Mouse (Mus musculus): ENCODE measurements around the gene Klrg1. TPM values are rescaled to one million over a fixed set of nuclear protein-coding genes. Genes with fewer than 3 reads are reported as not detected.

Gene Klrg1
- polyA plus RNA-seq, 1 experiment from 2014 or later, result not detected

DNA sequence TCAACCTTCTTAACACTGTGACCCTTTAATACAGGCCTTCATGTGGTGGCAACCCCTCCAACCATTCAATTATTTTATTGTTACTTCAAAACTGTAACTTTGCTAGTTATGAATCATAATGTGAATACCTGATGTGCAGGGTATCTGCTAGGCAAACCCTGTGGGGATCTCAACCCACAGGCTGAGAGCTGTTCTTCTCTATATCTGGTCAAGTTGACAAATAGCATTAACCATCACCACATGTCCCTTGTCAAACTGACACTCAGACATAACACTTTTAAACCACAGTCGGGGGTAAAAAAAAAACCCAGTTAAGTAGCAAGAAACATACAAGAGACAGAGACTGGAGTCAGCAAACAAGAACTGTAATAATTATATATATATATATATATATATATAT, 2.1 kb upstream of the Klrg1 start:
- Histone ChIP-seq H3K36me3 (ENCODE audit: control insufficient read depth, insufficient read depth, low read length) (no peaks in the 10 kb centered on the region), H3K9ac (ENCODE audit: low read depth, low read length) (no peak overlapping the region), H3K4me3 (ENCODE audit: low read length) (no peak overlapping the region), H3K4me2 (ENCODE audit: low read depth, low read length) (no peak overlapping the region), H3K4me1 (ENCODE audit: control insufficient read depth, insufficient read depth, low read length) (no peaks in the 10 kb centered on the region), H3K27ac (ENCODE audit: low read length) (no peak overlapping the region), H3K9me3 (ENCODE audit: control insufficient read depth, low read length) (no peaks in the 10 kb centered on the region), H3K27me3 (replicated peaks; ENCODE audit: control insufficient read depth, insufficient read depth, low read length) (no peaks in the 10 kb centered on the region)
- WGBS, result 76% methylated on average over 1 of the region's 1 CpGs
- no peak for ATAC-seq

DNA sequence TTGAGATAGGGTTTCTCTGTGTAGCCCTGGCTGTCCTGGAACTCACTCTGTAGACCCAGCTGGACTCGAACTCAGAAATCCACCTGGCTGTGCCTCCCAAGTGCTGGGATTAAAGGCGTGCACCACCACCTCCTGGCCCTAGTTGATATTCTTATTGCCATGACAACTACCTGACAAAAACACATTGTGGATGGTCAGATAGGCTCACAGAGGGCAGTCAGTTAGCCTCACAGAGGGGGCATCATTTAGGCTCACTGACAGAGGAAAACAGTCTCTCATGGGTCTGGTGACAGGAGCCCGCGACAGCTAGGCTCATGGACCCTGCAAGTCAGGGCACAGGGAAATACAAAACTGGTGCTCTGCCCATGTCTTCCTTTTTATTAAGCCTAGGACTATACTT, 1.6 kb upstream of the Klrg1 start:
- Histone ChIP-seq H3K4me1 (ENCODE audit: control insufficient read depth, insufficient read depth, low read length) (no peaks in the 10 kb centered on the region), H3K9me3 (ENCODE audit: control insufficient read depth, low read length) (no peaks in the 10 kb centered on the region), H3K4me2 (ENCODE audit: low read depth, low read length) (no peak overlapping the region), H3K27me3 (replicated peaks; ENCODE audit: control insufficient read depth, insufficient read depth, low read length) (no peaks in the 10 kb centered on the region), H3K27ac (ENCODE audit: low read length) (no peak overlapping the region), H3K9ac (ENCODE audit: low read depth, low read length) (no peak overlapping the region), H3K4me3 (ENCODE audit: low read length) (no peak overlapping the region), H3K36me3 (ENCODE audit: control insufficient read depth, insufficient read depth, low read length) (no peaks in the 10 kb centered on the region)
- 82% methylated on average over 4 of the region's 4 CpGs for WGBS
- ATAC-seq, result no peak

DNA sequence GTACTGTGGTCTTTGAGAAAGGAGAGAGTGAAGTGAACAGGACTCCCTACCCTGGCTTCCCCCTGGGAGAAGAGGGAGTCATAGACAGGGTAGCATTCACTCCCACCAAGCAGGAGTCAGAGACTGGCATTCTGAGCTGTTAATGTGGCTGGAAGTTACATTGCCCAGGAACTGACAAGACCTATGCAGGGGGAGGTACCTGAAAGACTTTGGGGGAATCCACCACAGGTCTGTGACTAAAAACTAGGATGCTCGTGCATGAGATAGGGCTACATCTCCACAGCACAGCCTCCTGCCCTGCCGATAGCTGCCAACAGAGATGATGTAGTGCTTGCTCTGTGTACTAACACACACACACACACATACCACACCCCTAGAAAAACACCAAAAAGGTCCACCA, 747 bp upstream of the Klrg1 start:
- no peak overlapping the region for H3K4me2 ChIP-seq (ENCODE audit: low read depth, low read length)
- ATAC-seq, result no peak
- no peaks in the 10 kb centered on the region for H3K9me3 ChIP-seq (ENCODE audit: control insufficient read depth, low read length)
- no peak overlapping the region for H3K9ac ChIP-seq (ENCODE audit: low read depth, low read length)
- no peaks in the 10 kb centered on the region for H3K4me1 ChIP-seq (ENCODE audit: control insufficient read depth, insufficient read depth, low read length)
- H3K4me3 ChIP-seq (ENCODE audit: low read length), result no peak overlapping the region
- WGBS, result 76% methylated on average over 2 of the region's 2 CpGs
- H3K27me3 ChIP-seq (replicated peaks; ENCODE audit: control insufficient read depth, insufficient read depth, low read length), result no peaks in the 10 kb centered on the region
- no peaks in the 10 kb centered on the region for H3K36me3 ChIP-seq (ENCODE audit: control insufficient read depth, insufficient read depth, low read length)
- H3K27ac ChIP-seq (ENCODE audit: low read length), result no peak overlapping the region

DNA sequence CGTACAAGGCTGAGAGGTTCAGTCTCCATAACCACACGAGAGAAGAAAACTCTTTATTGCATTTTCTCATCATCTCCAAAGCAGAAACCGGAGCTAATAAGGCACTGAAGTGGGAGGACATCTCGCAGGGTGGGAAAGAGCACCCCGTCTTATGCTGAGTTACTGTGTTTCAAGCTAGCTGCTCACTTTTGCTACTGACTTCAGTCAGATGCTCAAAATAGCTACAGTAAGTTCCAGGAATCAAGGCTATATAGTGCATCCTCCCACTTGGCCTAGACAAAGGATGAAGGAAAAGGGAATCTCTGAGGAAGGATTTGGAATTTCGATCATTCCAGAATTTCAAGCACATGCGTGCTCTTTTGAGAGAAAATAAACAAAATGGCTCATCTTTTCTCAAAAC, 6.1 kb downstream of the Klrg1 start:
- Histone ChIP-seq H3K4me1 (ENCODE audit: control insufficient read depth, insufficient read depth, low read length) (no peaks in the 10 kb centered on the region; the same call in 1 of the 2 replicates), H3K9ac (ENCODE audit: low read depth, low read length) (no peak overlapping the region), H3K27me3 (replicated peaks; ENCODE audit: control insufficient read depth, insufficient read depth, low read length) (no peaks in the 10 kb centered on the region), H3K36me3 (ENCODE audit: control insufficient read depth, insufficient read depth, low read length) (no peaks in the 10 kb centered on the region), H3K4me3 (ENCODE audit: low read length) (no peak overlapping the region), H3K4me2 (ENCODE audit: low read depth, low read length) (no peak overlapping the region), H3K27ac (ENCODE audit: low read length) (no peak overlapping the region), H3K9me3 (ENCODE audit: control insufficient read depth, low read length) (no peaks in the 10 kb centered on the region)
- WGBS, result 84% methylated on average over 7 of the region's 7 CpGs
- no peak for ATAC-seq

DNA sequence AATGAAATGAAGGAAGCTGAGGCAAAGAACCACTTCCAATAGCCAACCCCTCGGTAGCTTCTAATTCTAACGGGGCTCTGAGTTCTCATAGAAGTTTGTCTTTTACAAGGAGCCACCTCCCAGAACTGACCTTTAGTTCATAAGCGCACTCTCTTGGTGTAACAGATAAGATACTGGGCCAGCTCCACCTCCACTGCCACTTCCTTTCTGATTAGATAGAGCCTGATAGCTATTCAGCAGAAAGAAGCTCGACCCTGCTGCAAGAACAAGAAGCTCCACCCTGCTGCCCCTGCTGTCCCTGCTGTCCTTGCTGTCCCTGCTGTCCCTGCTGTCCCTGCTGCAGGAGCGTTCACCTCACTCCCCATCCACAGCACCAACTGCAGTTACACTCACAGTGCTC, 8.1 kb downstream of the Klrg1 start:
- Histone ChIP-seq H3K27me3 (replicated peaks; ENCODE audit: control insufficient read depth, insufficient read depth, low read length) (no peaks in the 10 kb centered on the region), H3K27ac (ENCODE audit: low read length) (no peak overlapping the region), H3K4me2 (ENCODE audit: low read depth, low read length) (no peak overlapping the region), H3K36me3 (ENCODE audit: control insufficient read depth, insufficient read depth, low read length) (no peaks in the 10 kb centered on the region), H3K9me3 (ENCODE audit: control insufficient read depth, low read length) (no peaks in the 10 kb centered on the region), H3K4me1 (ENCODE audit: control insufficient read depth, insufficient read depth, low read length) (no peaks in the 10 kb centered on the region; the same call in 1 of the 2 replicates), H3K9ac (ENCODE audit: low read depth, low read length) (no peak overlapping the region), H3K4me3 (ENCODE audit: low read length) (no peak overlapping the region)
- peak; percentile 40; the same call in 1 of the 2 replicates for ATAC-seq
- WGBS, result 38% methylated on average over 5 of the region's 5 CpGs

DNA sequence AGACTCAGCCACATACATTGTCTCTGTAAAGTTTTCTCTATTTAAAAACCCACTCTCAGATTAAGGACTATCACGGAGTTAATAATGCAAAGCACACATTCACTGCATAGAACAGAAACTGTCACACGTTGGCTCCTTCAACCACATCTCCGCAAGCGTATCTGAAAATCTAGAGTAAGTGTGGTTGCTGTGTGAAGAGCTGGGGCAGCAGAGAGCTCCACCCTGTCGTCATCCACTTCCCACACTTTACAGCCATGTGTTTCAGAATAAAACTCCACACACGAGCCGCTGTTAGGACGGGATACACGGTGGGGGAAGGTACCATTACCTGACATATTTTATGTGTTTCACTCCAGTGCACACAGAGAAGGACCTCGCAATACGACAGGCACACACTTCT, 12.5 kb downstream of the Klrg1 start:
- Histone ChIP-seq H3K36me3 (ENCODE audit: control insufficient read depth, insufficient read depth, low read length) (no peaks in the 10 kb centered on the region), H3K4me1 (ENCODE audit: control insufficient read depth, insufficient read depth, low read length) (no peaks in the 10 kb centered on the region; the same call in 1 of the 2 replicates), H3K27ac (ENCODE audit: low read length) (no peak overlapping the region), H3K9ac (ENCODE audit: low read depth, low read length) (no peak overlapping the region), H3K4me2 (ENCODE audit: low read depth, low read length) (no peak overlapping the region), H3K9me3 (ENCODE audit: control insufficient read depth, low read length) (no peaks in the 10 kb centered on the region), H3K4me3 (ENCODE audit: low read length) (no peak overlapping the region), H3K27me3 (replicated peaks; ENCODE audit: control insufficient read depth, insufficient read depth, low read length) (no peaks in the 10 kb centered on the region)
- 74% methylated on average over 11 of the region's 11 CpGs for WGBS
- ATAC-seq, result no peak

DNA sequence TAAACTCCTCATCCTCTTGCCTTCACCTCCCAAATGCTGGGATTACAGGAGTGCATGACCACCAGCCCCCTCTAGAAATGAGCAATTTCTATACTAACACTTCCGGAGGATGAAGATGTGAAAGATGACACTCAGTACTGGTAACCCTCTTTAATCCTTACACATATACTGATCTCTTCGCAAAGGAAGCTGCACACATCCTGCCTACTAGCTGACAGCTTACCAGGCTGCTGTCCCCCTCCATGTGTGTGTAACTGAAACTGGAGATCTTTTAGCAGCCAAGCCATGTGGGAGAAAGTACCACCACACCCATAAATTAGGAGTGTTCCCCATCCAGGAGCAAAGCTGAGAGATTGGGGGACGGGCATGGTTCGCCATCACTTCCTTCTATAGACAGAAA, 13.5 kb downstream of the Klrg1 start:
- 82% methylated on average over 4 of the region's 4 CpGs for WGBS
- ATAC-seq, result no peak
- no peak overlapping the region for H3K4me2 ChIP-seq (ENCODE audit: low read depth, low read length)
- no peak overlapping the region for H3K27ac ChIP-seq (ENCODE audit: low read length)
- no peaks in the 10 kb centered on the region for H3K36me3 ChIP-seq (ENCODE audit: control insufficient read depth, insufficient read depth, low read length)
- no peaks in the 10 kb centered on the region for H3K27me3 ChIP-seq (replicated peaks; ENCODE audit: control insufficient read depth, insufficient read depth, low read length)
- H3K4me1 ChIP-seq (ENCODE audit: control insufficient read depth, insufficient read depth, low read length), result no peaks in the 10 kb centered on the region
- H3K4me3 ChIP-seq (ENCODE audit: low read length), result no peak overlapping the region
- no peaks in the 10 kb centered on the region for H3K9me3 ChIP-seq (ENCODE audit: control insufficient read depth, low read length)
- no peak overlapping the region for H3K9ac ChIP-seq (ENCODE audit: low read depth, low read length)

DNA sequence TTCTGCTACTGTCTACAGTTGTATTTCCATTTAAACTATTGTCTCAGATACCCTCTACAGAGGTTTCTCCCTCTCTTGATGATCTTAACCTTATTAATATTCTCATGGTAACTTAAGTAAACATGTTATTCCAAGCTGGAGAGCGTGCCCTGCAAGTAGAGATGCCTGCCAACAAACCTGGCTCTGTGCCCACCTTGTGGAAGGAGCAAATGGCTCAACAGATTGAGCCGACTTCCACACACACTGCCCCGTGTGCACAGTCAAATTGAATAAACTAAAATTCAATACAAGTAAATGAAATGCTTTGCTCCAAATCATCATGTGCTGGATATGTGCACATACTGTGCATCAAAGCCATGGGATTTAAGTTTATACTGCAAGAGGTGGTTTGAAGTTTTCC, 14.1 kb downstream of the Klrg1 start:
- no peak overlapping the region for H3K4me2 ChIP-seq (ENCODE audit: low read depth, low read length)
- 43% methylated on average over 3 of the region's 3 CpGs for WGBS
- ATAC-seq, result no peak
- H3K27me3 ChIP-seq (replicated peaks; ENCODE audit: control insufficient read depth, insufficient read depth, low read length), result no peaks in the 10 kb centered on the region
- no peaks in the 10 kb centered on the region for H3K9me3 ChIP-seq (ENCODE audit: control insufficient read depth, low read length)
- no peak overlapping the region for H3K27ac ChIP-seq (ENCODE audit: low read length)
- no peak overlapping the region for H3K4me3 ChIP-seq (ENCODE audit: low read length)
- H3K36me3 ChIP-seq (ENCODE audit: control insufficient read depth, insufficient read depth, low read length), result no peaks in the 10 kb centered on the region
- H3K4me1 ChIP-seq (ENCODE audit: control insufficient read depth, insufficient read depth, low read length), result no peaks in the 10 kb centered on the region
- H3K9ac ChIP-seq (ENCODE audit: low read depth, low read length), result no peak overlapping the region

DNA sequence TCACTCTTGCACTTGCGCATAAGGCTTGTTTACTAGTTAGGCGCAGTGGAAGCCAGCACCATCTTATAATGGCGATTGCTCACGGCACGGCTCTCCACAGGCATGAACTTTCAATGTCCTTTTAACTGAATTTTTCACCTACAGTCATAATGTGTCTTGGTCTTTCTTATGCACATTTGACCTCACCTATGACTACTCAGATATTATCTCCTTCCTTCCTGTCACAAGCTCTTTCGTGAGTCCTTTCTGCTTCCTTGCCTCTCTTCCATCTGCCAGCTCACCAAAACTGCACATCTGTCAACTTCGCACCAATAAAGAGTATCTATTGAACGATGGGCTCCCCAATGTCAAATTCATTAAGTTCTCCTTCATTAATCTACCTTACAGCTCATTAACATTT, 20.1 kb downstream of the Klrg1 start:
- H3K36me3 ChIP-seq (ENCODE audit: control insufficient read depth, insufficient read depth, low read length), result no peaks in the 10 kb centered on the region
- H3K9ac ChIP-seq (ENCODE audit: low read depth, low read length), result no peak overlapping the region
- no peak overlapping the region for H3K4me2 ChIP-seq (ENCODE audit: low read depth, low read length)
- no peaks in the 10 kb centered on the region for H3K9me3 ChIP-seq (ENCODE audit: control insufficient read depth, low read length)
- no peak overlapping the region for H3K27ac ChIP-seq (ENCODE audit: low read length)
- 91% methylated on average over 8 of the region's 8 CpGs for WGBS
- H3K4me3 ChIP-seq (ENCODE audit: low read length), result no peak overlapping the region
- H3K4me1 ChIP-seq (ENCODE audit: control insufficient read depth, insufficient read depth, low read length), result no peaks in the 10 kb centered on the region
- H3K27me3 ChIP-seq (replicated peaks; ENCODE audit: control insufficient read depth, insufficient read depth, low read length), result no peaks in the 10 kb centered on the region
- no peak for ATAC-seq

DNA sequence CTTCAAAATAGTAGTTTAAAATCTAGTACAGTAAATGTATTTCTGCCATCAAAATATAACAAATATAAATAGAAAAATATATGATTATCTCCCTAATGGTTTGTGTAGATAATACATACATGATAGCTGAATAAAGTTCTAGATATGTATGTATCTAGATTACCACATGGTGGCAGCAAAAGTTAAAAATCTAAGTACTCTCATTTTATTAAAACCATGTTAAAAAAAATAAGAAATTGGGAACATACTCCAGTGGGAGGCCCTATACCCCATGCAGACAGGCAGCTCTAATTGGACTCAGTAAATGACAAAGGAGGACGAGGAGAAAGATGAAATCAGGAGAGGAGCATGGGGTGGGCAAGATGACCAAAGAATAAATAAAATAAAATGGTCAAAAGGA, 30.5 kb downstream of the Klrg1 start:
- no peak overlapping the region for H3K9ac ChIP-seq (ENCODE audit: low read depth, low read length)
- no peaks in the 10 kb centered on the region for H3K4me1 ChIP-seq (ENCODE audit: control insufficient read depth, insufficient read depth, low read length)
- no peak for ATAC-seq
- no peak overlapping the region for H3K27ac ChIP-seq (ENCODE audit: low read length)
- H3K4me3 ChIP-seq (ENCODE audit: low read length), result no peak overlapping the region
- no peaks in the 10 kb centered on the region for H3K36me3 ChIP-seq (ENCODE audit: control insufficient read depth, insufficient read depth, low read length)
- WGBS, result 35% methylated on average over 1 of the region's 1 CpGs
- H3K9me3 ChIP-seq (ENCODE audit: control insufficient read depth, low read length), result no peaks in the 10 kb centered on the region
- H3K4me2 ChIP-seq (ENCODE audit: low read depth, low read length), result no peak overlapping the region
- no peaks in the 10 kb centered on the region for H3K27me3 ChIP-seq (replicated peaks; ENCODE audit: control insufficient read depth, insufficient read depth, low read length)
